In the genomic region with DNA sequence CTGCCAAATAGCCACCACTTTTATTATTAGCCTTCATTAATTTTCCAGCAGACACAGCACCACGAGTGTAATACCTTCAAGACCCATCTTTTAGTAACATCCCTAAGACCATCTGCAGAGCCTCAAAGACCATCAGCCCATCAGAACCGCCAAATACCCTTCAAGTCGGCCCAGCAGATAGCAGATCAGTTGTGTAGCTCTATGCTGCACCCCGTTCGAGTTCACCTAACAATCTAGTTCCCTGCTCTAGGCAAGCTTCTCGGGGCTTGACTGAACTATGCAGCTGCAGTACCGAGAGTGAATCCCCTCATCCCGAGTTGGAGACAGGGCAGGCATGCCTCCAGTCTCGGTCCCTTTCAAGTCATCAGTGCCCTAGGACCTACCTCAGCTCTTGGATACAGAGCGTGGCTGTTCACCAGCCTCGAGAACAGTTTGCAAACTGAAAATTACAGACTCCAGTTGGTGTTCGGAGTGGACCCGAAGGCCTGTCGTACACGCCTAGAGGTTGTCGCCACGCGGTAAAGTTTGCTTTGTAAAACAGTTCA, we compare ENCODE assay signal across 8 mouse cellular contexts. TPM values are rescaled to one million over a fixed set of nuclear protein-coding genes. Genes with fewer than 3 reads are reported as not detected.
DNase-seq lines count a peak whose midpoint lies in the region; ATAC-seq and TF ChIP-seq lines count a peak whose summit lies in the region.

No protein-coding gene starts in this region.

- H3K9me3 ChIP-seq in embryonic facial prominence, embryonic 15.5 days (replicated peaks) = no peaks in the 10 kb centered on the region
- no peaks in the 10 kb centered on the region for H3K9me3 ChIP-seq in limb, embryonic 12.5 days
- no peaks in the 10 kb centered on the region for H3K9me3 ChIP-seq in neural tube, embryonic 15.5 days (replicated peaks)

- H3K27ac ChIP-seq in embryonic facial prominence, embryonic 15.5 days (replicated peaks) = 0 out of 2 replicates have a peak overlapping the region, but pooled peaks have one; percentile 75
- H3K27ac ChIP-seq in limb, embryonic 12.5 days = no peak overlapping the region
- H3K27ac ChIP-seq in neural tube, embryonic 15.5 days (replicated peaks) = no peak overlapping the region

- H3K27me3 ChIP-seq in embryonic facial prominence, embryonic 15.5 days = no peaks in the 10 kb centered on the region
- no peaks in the 10 kb centered on the region for H3K27me3 ChIP-seq in limb, embryonic 12.5 days
- no peaks in the 10 kb centered on the region for H3K27me3 ChIP-seq in neural tube, embryonic 15.5 days (replicated peaks)

- peak overlapping the region; percentile 40 for H3K9ac ChIP-seq in embryonic facial prominence, embryonic 15.5 days
- H3K9ac ChIP-seq in limb, embryonic 12.5 days (replicated peaks) = peak overlapping the region; percentile 57
- H3K9ac ChIP-seq in neural tube, embryonic 15.5 days (replicated peaks) = peak overlapping the region; percentile 62

- 23% methylated on average over 18 of the region's 18 CpGs for WGBS in lung, adult 2 months
- WGBS in embryonic facial prominence, embryonic 15.5 days = 16% methylated on average over 18 of the region's 18 CpGs
- WGBS in limb, embryonic 12.5 days = 26% methylated on average over 18 of the region's 18 CpGs
- WGBS in neural tube, embryonic 15.5 days = 23% methylated on average over 18 of the region's 18 CpGs

- no peak for TF ChIP-seq CTCF in lung, adult 2 months (IDR thresholded peaks at IDR 0.05; ENCODE audit: insufficient read depth, low read length)

- H3K4me2 ChIP-seq in embryonic facial prominence, embryonic 15.5 days (replicated peaks) = peak overlapping the region; percentile 50
- peak overlapping the region; percentile 58 for H3K4me2 ChIP-seq in limb, embryonic 12.5 days
- peak overlapping the region; percentile 60 for H3K4me2 ChIP-seq in neural tube, embryonic 15.5 days

- no peaks in the 10 kb centered on the region for H3K36me3 ChIP-seq in embryonic facial prominence, embryonic 15.5 days
- H3K36me3 ChIP-seq in limb, embryonic 12.5 days = no peaks in the 10 kb centered on the region
- H3K36me3 ChIP-seq in neural tube, embryonic 15.5 days = no peaks in the 10 kb centered on the region

- peaks cover 2% of the 10 kb centered on the region; the same call in 1 of the 2 replicates for H3K4me1 ChIP-seq in lung, adult 2 months (ENCODE audit: control insufficient read depth, insufficient read depth, low read length)
- peaks cover 8% of the 10 kb centered on the region; the same call in 1 of the 2 replicates for H3K4me1 ChIP-seq in embryonic facial prominence, embryonic 15.5 days
- no peaks in the 10 kb centered on the region for H3K4me1 ChIP-seq in limb, embryonic 12.5 days (replicated peaks)
- peaks cover 8% of the 10 kb centered on the region for H3K4me1 ChIP-seq in neural tube, embryonic 15.5 days

- ATAC-seq in embryonic facial prominence, embryonic 15.5 days (ENCODE audit: insufficient number of reproducible peaks, low FRiP score, low TSS enrichment, low read depth) = peak; percentile 40
- ATAC-seq in limb, embryonic 12.5 days (ENCODE audit: insufficient number of reproducible peaks, insufficient read depth, low FRiP score, low TSS enrichment, low read depth) = peak; percentile 66
- ATAC-seq in neural tube, embryonic 15.5 days (ENCODE audit: low FRiP score) = peak; percentile 55

- TF ChIP-seq POLR2A in lung, adult 2 months (IDR thresholded peaks at IDR 0.05; ENCODE audit: borderline replicate concordance, extremely low read depth, low read depth, low read length) = peak; percentile 40; the same call in 1 of the 2 replicates

- DNase-seq in lung, adult 2 months = no peak
- no peak for DNase-seq in lung, adult 18-20 months
- no peak for DNase-seq in yolk sac, embryonic 10.5 days (ENCODE audit: low spot score)
- DNase-seq in layer of hippocampus, adult 9-11 months = no peak
- no peak for DNase-seq in thymus, postnatal 25 days

- H3K4me3 ChIP-seq in lung, adult 2 months (replicated peaks; ENCODE audit: extremely low read depth, low read depth, low read length) = peak overlapping the region; percentile 99
- peak overlapping the region; percentile 57 for H3K4me3 ChIP-seq in embryonic facial prominence, embryonic 15.5 days (replicated peaks)
- peak overlapping the region; percentile 55 for H3K4me3 ChIP-seq in limb, embryonic 12.5 days (replicated peaks)
- peak overlapping the region; percentile 53 for H3K4me3 ChIP-seq in neural tube, embryonic 15.5 days (replicated peaks)

RNA-seq across cellular contexts. Expression of a gene that starts 0.3 kb away (rescaled TPM):
- polyA plus RNA-seq in lung, adult 2 months (2012; rRNA removed) = 26.3 and 33.1 TPM in 2 replicates
- polyA plus RNA-seq in embryonic facial prominence, embryonic 15.5 days (2015; fragmentation: Nextera tagmentation; extraction: Ambion mirVana) = 38.3 and 40.6 TPM in 2 replicates
- polyA plus RNA-seq in limb, embryonic 12.5 days (2016; fragmentation: Nextera tagmentation; extraction: Ambion mirVana) = 47.6 and 49.2 TPM in 2 replicates
- polyA plus RNA-seq in neural tube, embryonic 15.5 days (2015; fragmentation: Nextera tagmentation; extraction: Ambion mirVana) = 44.7 and 47.1 TPM in 2 replicates

RNA-seq across cellular contexts. Expression of a gene that starts 19.1 kb away (rescaled TPM):
- 67.1 and 103 TPM in 2 replicates for polyA plus RNA-seq in lung, adult 2 months (2012; rRNA removed)
- polyA plus RNA-seq in embryonic facial prominence, embryonic 15.5 days (2015; fragmentation: Nextera tagmentation; extraction: Ambion mirVana) = 0.18 and 0.64 TPM in 2 replicates
- polyA plus RNA-seq in limb, embryonic 12.5 days (2016; fragmentation: Nextera tagmentation; extraction: Ambion mirVana) = 1.0 and 1.4 TPM in 2 replicates
- polyA plus RNA-seq in neural tube, embryonic 15.5 days (2015; fragmentation: Nextera tagmentation; extraction: Ambion mirVana) = 36.8 and 41.2 TPM in 2 replicates

RNA-seq across cellular contexts. Expression of a gene that starts 45.5 kb away (rescaled TPM):
- polyA plus RNA-seq in lung, adult 2 months (2012; rRNA removed) = 79.5 and 86.0 TPM in 2 replicates
- 10.5 and 11.7 TPM in 2 replicates for polyA plus RNA-seq in embryonic facial prominence, embryonic 15.5 days (2015; fragmentation: Nextera tagmentation; extraction: Ambion mirVana)
- 11.4 and 13.2 TPM in 2 replicates for polyA plus RNA-seq in limb, embryonic 12.5 days (2016; fragmentation: Nextera tagmentation; extraction: Ambion mirVana)
- polyA plus RNA-seq in neural tube, embryonic 15.5 days (2015; fragmentation: Nextera tagmentation; extraction: Ambion mirVana) = 41.9 and 48.9 TPM in 2 replicates

RNA-seq across cellular contexts. Expression of a gene that starts 58.5 kb away (rescaled TPM):
- 104 and 106 TPM in 2 replicates for polyA plus RNA-seq in lung, adult 2 months (2012; rRNA removed)
- 48.0 and 48.6 TPM in 2 replicates for polyA plus RNA-seq in embryonic facial prominence, embryonic 15.5 days (2015; fragmentation: Nextera tagmentation; extraction: Ambion mirVana)
- 23.3 and 28.2 TPM in 2 replicates for polyA plus RNA-seq in limb, embryonic 12.5 days (2016; fragmentation: Nextera tagmentation; extraction: Ambion mirVana)
- 32.1 and 36.2 TPM in 2 replicates for polyA plus RNA-seq in neural tube, embryonic 15.5 days (2015; fragmentation: Nextera tagmentation; extraction: Ambion mirVana)

Comparison
In these comparisons a context has a peak if more than half of its experiments do, and no peak if none do; other contexts are left out.
1. RNA of a gene that starts 19.1 kb away (polyA plus RNA-seq): 67.1 to 103 TPM in lung, adult 2 months and 36.8 to 41.2 TPM in neural tube, embryonic 15.5 days; 1.0 to 1.4 TPM in limb, embryonic 12.5 days and 0.18 to 0.64 TPM in embryonic facial prominence, embryonic 15.5 days; every median in the first group is over 10 times any median in the second.
2. Peak in every context shown above with its lines, with median percentiles within 50 percentile points of each other: H3K4me3 ChIP-seq, ATAC-seq, H3K4me2 ChIP-seq and H3K9ac ChIP-seq.